Mouse (Mus musculus) liver, adult 2 months (tissue): ENCODE results near the gene Ppp1r14b. TPM values are rescaled to one million over a fixed set of nuclear protein-coding genes. Genes with fewer than 3 reads are reported as not detected.

Experiments used
- DNase-seq: peaks from one replicate; pipeline ENCODE4 v3.0.0-alpha.2; 2011; ENCODE audit warnings: low read depth, low spot score; ENCODE audit errors: extremely low read depth
- H3K27ac ChIP-seq: fragments of 200-500 bp; replicated peaks from 2 replicates; pipeline ENCODE4 v1.5.1; 2012; ENCODE audit warnings: low read depth, mild to moderate bottlenecking, control low read depth, inconsistent platforms, low read length; ENCODE audit not compliant: insufficient read depth
- H3K27me3 ChIP-seq: fragments of 200-500 bp; 2 replicates; pipeline ENCODE4 v1.6.1; 2012; ENCODE audit warnings: mild to moderate bottlenecking, moderate library complexity, low read length, inconsistent platforms; ENCODE audit not compliant: control insufficient read depth, insufficient read depth
- H3K36me3 ChIP-seq: fragments of 200-500 bp; 2 replicates; pipeline ENCODE4 v1.6.1; 2012; ENCODE audit warnings: low read length, inconsistent platforms; ENCODE audit not compliant: control insufficient read depth, insufficient read depth
- H3K4me1 ChIP-seq: fragments of 200-500 bp; 2 replicates; pipeline ENCODE4 v1.6.1; 2011; ENCODE audit warnings: low read length; ENCODE audit not compliant: control insufficient read depth, insufficient read depth
- H3K4me3 ChIP-seq: fragments of 200-500 bp; 2 replicates; pipeline ENCODE4 v1.5.1; 2011; ENCODE audit warnings: low read depth, mild to moderate bottlenecking, control low read depth, low read length, moderate library complexity; ENCODE audit not compliant: insufficient read depth
- H3K79me2 ChIP-seq: fragments of 200-500 bp; 2 replicates; pipeline ENCODE4 v1.6.1; 2012; ENCODE audit warnings: inconsistent platforms, mild to moderate bottlenecking, low read length, moderate library complexity; ENCODE audit not compliant: control insufficient read depth, insufficient read depth
- H3K9ac ChIP-seq: fragments of 200-500 bp; 2 replicates; pipeline ENCODE4 v1.6.1; 2012; ENCODE audit warnings: low read depth, mild to moderate bottlenecking, control low read depth, inconsistent platforms, low read length
- CTCF ChIP-seq: fragments of 200-500 bp; IDR thresholded peaks from 2 replicates; pipeline ENCODE4 v1.5.1; 2011; ENCODE audit warnings: low read depth, low read length, control low read depth
- POLR2A ChIP-seq: fragments of 200-500 bp; IDR thresholded peaks from 2 replicates; pipeline ENCODE4 v1.6.1; 2011; ENCODE audit warnings: low read length, control low read depth; ENCODE audit not compliant: insufficient read depth; ENCODE audit errors: extremely low read depth
- WGBS: fragments of 180-500 bp; shearing (Covaris S2); methylation state at CpG from one replicate; pipeline ENCODE4 v1.1.7; 2018; 5-methylcytosine and 5-hydroxymethylcytosine counted together
- polyA plus RNA-seq: library from polyadenylated mRNA; depleted of rRNA; stranded (reverse); fragments of >200 nt; gene quantifications from 2 replicates; pipeline ENCODE4 v1.2.3, GENCODE M21; 2012
- total RNA-seq: library from RNA; depleted of rRNA; stranded (reverse); fragments of >200 nt; gene quantifications from 2 replicates; pipeline ENCODE4 v1.2.3, GENCODE M21; 2014

The Ppp1r14b gene
- total and polyA plus RNA-seq, 2 experiments = 14.0 to 38.2 TPM

DNA sequence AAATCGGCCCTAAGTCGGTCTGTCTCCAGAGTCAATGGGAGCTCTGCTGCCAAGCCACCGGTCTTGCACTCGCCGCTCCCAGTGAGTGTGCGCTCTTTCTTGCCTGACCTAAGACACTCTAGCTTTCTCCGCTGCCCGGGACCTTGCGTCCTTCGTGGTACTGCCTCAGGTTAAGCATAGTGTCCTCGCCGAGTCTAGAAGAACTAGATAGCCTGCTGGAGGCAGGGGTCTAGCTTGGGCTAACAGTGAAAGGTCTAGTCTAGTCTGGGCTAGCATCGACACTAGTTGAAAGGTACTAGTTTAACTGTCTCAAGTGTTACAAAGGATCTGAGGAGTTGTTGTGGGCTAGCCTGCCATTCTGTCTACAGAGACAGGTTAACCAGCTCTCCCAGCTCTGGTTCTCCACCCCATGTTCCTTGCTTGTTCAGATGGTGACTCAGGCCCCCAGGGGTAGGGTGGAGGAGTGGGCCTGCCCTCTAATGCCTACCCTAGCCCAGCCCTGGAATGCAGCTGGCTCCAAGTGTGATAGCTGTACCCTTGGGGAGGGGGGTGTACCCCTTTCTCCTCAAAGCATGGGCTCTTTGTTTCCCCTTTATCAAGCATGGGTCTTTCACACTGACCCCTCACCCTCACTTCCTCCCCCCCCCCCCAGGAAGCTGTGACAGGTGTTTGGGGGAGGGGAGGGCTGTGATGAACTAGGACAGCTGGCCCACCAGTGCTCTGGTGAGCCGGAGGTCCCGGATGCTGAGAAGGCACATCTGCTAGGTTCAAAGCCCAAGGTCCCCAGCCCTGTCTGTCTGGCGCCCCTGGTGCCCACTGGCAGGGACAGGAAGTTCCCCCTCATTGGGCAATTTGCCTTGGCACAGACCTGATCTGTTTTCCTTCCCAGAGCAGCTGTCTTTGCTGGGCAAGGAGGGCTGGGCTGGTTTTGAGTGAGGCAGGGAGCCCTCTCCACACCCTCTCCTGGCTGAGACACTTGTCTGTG lies 1.1 kb downstream of the Ppp1r14b start, which contains the start of gene Plcb3:
TSS of gene Plcb3 (minus strand) at position 934 of the 985 bp plus-strand sequence.
- no peak for TF ChIP-seq POLR2A
- peak; percentile 36 for TF ChIP-seq CTCF
- no peaks in the 10 kb centered on the region for H3K27me3 ChIP-seq
- H3K4me1 ChIP-seq = peaks cover 19% of the 10 kb centered on the region
- peak within 1 kb of the TSS; percentile 68 for H3K27ac ChIP-seq
- DNase-seq = peak; percentile 57
- H3K9ac ChIP-seq = peak within 1 kb of the TSS; percentile 72
- H3K4me3 ChIP-seq = peak within 1 kb of the TSS; percentile 66
- peaks cover 8% of the 10 kb centered on the region; the same call in 1 of the 2 replicates for H3K79me2 ChIP-seq
- 1% methylated on average over 16 of the region's 16 CpGs for WGBS
- H3K36me3 ChIP-seq = peaks cover 3% of the 10 kb centered on the region; the same call in 1 of the 2 replicates

DNA sequence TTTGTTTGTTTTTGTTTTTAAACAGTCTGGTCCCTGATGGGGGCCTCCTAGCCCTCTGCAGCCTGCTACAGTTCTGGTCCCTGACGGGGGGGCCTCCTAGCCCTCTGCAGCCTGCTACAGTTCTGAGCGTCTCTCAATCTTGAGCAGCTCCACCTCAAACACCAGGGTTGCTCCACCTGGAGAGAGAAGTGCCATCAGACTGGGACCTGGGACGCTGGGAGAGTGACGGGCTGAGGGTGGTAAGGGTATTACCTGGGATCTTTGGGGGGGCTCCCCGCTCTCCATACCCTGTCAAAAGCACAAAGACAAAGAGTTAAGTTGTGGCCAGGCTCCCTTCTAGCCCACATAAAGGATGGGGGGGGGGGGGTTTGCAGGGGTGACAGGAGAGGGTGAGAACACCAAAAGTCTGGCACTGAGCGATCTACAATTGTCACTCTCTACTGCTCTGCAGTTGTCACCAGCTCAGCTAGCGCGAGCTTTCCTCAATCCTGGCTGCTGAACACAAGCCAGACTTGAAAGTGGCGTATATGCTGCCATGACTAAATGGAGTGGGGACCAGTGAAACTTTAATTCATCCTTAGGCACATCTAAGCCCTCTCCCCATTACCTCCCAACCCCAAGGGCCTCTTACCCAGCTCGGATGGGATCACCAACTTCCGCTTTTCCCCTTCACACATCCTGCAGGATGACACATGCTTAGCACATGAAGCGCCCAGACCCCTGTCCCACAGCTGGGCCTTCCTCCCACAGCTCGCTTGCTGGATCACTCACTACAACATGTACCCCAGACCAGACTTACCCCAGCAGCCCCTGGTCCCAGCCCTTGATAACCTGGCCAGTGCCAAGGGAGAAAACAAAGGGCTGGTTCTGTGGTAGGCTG lies 3.2 kb downstream of the Ppp1r14b start:
- Histone ChIP-seq H3K27me3 (no peaks in the 10 kb centered on the region), H3K27ac (peak overlapping the region; percentile 5), H3K4me1 (peaks cover 22% of the 10 kb centered on the region), H3K4me3 (no peak overlapping the region), H3K9ac (no peak overlapping the region), H3K36me3 (peaks cover 3% of the 10 kb centered on the region; the same call in 1 of the 2 replicates), H3K79me2 (peaks cover 8% of the 10 kb centered on the region; the same call in 1 of the 2 replicates)
- WGBS = 89% methylated on average over 13 of the region's 13 CpGs
- DNase-seq = no peak
- TF ChIP-seq POLR2A (no peak), CTCF (no peak)

DNA sequence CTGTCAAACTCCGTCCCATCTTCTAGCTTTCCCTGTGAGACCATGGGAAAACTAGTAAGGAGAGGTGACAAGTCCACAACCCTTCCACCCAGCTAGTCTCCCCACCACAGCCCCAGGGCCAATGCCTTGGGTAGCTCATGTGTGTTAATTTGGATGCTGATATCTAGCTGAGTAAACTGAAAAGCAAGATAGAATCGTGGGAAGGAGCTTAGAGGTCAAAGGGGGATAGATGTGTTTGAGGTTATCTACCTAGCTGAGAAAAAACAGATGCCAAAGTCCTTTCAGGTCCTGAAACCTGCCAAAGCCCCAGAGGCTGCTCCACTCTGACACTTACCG lies 3.8 kb downstream of the Ppp1r14b start:
- no peaks in the 10 kb centered on the region for H3K27me3 ChIP-seq
- peaks cover 22% of the 10 kb centered on the region for H3K4me1 ChIP-seq
- peak overlapping the region; percentile 72 for H3K9ac ChIP-seq
- H3K79me2 ChIP-seq = peaks cover 8% of the 10 kb centered on the region; the same call in 1 of the 2 replicates
- peak overlapping the region; percentile 70; the same call in 1 of the 2 replicates for H3K4me3 ChIP-seq
- WGBS = 29% methylated on average over 3 of the region's 3 CpGs
- peak overlapping the region; percentile 72 for H3K27ac ChIP-seq
- peaks cover 3% of the 10 kb centered on the region; the same call in 1 of the 2 replicates for H3K36me3 ChIP-seq
- DNase-seq = peak; percentile 61
- TF ChIP-seq CTCF (no peak), POLR2A (no peak)

DNA sequence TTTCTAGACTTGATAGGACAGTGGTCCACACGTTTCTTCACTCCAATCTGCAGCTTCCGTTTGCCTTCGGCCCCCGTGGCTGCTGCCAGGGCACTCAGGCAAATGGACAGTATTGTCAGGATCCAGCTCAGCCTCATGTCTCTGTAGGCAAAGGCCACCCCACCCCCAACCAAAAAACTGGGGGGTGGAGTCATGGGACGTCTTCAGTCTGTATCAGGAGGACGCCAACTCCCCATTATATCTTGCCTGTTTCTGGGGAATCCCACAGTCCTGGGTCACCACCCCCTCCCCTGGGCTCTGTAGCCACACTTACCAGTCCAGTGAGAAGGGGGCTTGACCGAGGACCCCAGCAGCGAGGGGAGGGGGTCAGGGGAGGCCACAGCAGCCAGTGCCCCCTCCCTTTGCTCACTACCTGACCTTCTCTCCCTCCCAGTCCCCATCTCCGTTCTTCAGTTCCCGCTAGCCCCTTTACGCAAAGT lies 4.3 kb downstream of the Ppp1r14b start:
- Histone ChIP-seq H3K27ac (peak overlapping the region; percentile 72), H3K27me3 (no peaks in the 10 kb centered on the region), H3K9ac (peak overlapping the region; percentile 72), H3K4me1 (peaks cover 22% of the 10 kb centered on the region), H3K36me3 (peaks cover 3% of the 10 kb centered on the region; the same call in 1 of the 2 replicates), H3K4me3 (peak overlapping the region; percentile 70), H3K79me2 (peaks cover 8% of the 10 kb centered on the region; the same call in 1 of the 2 replicates)
- 3% methylated on average over 11 of the region's 11 CpGs for WGBS
- peak; percentile 44 for DNase-seq
- TF ChIP-seq CTCF (no peak), POLR2A (no peak)
